Mouse (Mus musculus) macrophage (primary cell): ENCODE data around the gene Gps2. TPM values are rescaled to one million over a fixed set of nuclear protein-coding genes. Genes with fewer than 3 reads are reported as not detected.
"Not testable (repeated sequence)": the region's sequence is repeated elsewhere in the genome, so short reads cannot be mapped to it uniquely, and the experiment has no call there.

Experiments used
- H3K27ac ChIP-seq: fragments of 350-480 bp; formaldehyde crosslinking; 2 replicates; pipeline ENCODE4 v1.9.0; 2021
- H3K36me3 ChIP-seq: fragments of 350-480 bp; formaldehyde crosslinking; 2 replicates; pipeline ENCODE4 v1.9.0; 2021; ENCODE audit errors: inconsistent target
- H3K4me3 ChIP-seq: fragments of 350-480 bp; formaldehyde crosslinking; 2 replicates; pipeline ENCODE4 v1.9.0; 2021; ENCODE audit errors: inconsistent target
- H3K79me2 ChIP-seq: fragments of 350-480 bp; formaldehyde crosslinking; 2 replicates; pipeline ENCODE4 v1.9.0; 2021; ENCODE audit errors: inconsistent target
- WGBS: methylation state at CpG from one replicate; pipeline ENCODE4 v1.1.7; 2026; ENCODE audit warnings: inconsistent platforms; ENCODE audit not compliant: missing documents; 5-methylcytosine and 5-hydroxymethylcytosine counted together
- polyA plus RNA-seq: library from polyadenylated mRNA; stranded (reverse); fragments of 250-400 nt; gene quantifications from 3 replicates; pipeline ENCODE4 v1.2.4, GENCODE M21; 2018; ENCODE audit warnings: inconsistent platforms

Gene Gps2
- polyA plus RNA-seq, 1 experiment from 2014 or later: 74.1 TPM

DNA sequence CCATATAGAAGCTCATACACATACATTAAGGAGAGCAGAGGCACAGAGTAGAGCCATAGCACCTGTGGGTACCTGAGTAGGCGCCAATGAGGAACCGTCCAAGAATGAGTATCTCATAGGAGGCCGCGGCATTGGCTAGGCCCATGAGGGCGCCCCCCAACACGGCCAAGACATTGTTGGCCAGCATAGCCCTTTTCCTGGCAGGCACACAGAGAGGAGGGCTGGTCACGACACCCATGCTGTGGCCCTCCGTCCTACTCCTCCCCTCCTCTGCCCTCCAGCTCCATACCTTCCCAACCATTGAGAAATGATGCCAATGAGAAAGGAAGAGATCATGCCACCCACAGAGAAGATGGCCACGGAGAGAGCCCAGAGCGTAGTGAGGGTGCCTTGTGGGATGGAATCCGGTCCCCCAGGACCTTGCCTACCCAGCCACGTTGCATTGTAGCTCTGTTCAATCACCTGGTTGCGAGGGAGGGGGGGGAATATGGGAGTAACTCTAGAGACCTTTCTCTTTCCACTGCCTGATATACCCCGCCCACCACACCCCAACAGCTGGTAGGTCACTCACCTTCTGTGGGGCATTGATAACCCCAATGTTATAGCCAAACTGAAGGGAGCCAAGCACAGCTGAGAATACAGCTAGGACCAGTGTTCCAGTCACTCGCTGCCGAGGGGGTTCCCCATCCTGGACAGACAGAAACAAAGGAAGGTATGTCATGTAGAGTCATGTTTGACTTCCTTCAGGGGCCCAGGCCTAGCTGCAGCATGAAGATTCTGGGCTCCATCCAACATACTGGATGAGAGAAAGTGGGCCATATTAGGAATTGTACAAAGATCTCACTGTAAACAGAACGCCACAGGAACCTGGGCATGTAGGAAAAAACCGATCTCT is 32.6 kb downstream of the Gps2 start:
- no peak overlapping the region for H3K27ac ChIP-seq
- no peak overlapping the region for H3K4me3 ChIP-seq
- WGBS: 88% methylated on average over 18 of the region's 18 CpGs
- H3K79me2 ChIP-seq: no peaks in the 10 kb centered on the region
- no peaks in the 10 kb centered on the region for H3K36me3 ChIP-seq

GRCm38 (mm10) chr11:69947337-69948065 is 33.8 kb downstream of the Gps2 start:
- Histone ChIP-seq H3K79me2 (no peaks in the 10 kb centered on the region), H3K36me3 (no peaks in the 10 kb centered on the region), H3K4me3 (no peak overlapping the region), H3K27ac (no peak overlapping the region)
- WGBS: 29% methylated on average over 29 of the region's 29 CpGs

GRCm38 (mm10) chr11:69948066-69948762 is 34.5 kb downstream of the Gps2 start, which contains the start of gene Slc2a4:
Gene Slc2a4 (minus strand): TSS chr11:69948188.
- H3K79me2 ChIP-seq: no peaks in the 10 kb centered on the region
- 2% methylated on average over 29 of the region's 34 CpGs for WGBS
- H3K27ac ChIP-seq: no peak within 1 kb of the TSS
- peak within 1 kb of the TSS; percentile 1; the same call in 1 of the 2 replicates for H3K4me3 ChIP-seq
- no peaks in the 10 kb centered on the region for H3K36me3 ChIP-seq

DNA sequence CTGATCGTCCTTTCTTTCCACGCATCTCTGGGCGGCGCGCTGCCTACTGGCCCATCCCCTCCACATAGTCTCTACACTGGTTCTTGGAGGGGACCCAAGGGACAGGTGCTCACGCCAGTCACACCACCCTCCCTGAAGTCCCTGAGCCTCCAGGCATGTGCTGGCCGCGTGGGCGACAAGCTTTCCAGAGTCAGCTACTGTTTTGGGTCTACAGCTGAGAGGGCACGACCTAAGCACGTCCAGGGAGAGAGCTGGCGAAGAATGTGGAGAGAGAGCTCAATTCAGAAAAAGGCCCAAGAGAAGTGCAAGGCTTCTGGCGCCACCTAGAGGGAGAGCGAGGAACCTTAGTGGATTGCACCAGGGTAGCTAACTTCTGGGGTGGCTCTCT is 35.1 kb downstream of the Gps2 start:
- H3K36me3 ChIP-seq: no peaks in the 10 kb centered on the region
- H3K79me2 ChIP-seq: no peaks in the 10 kb centered on the region
- no peak overlapping the region for H3K27ac ChIP-seq
- 2% methylated on average over 13 of the region's 14 CpGs for WGBS
- peak overlapping the region; percentile 1; the same call in 1 of the 2 replicates for H3K4me3 ChIP-seq

- H3K79me2 ChIP-seq: no peaks in the 10 kb centered on the region
- no peak overlapping the region for H3K27ac ChIP-seq
- WGBS: 58% methylated on average over 4 of the region's 4 CpGs
- H3K4me3 ChIP-seq: no peak overlapping the region
- no peaks in the 10 kb centered on the region for H3K36me3 ChIP-seq
Observed at GRCm38 (mm10) chr11:69950807-69951459, 37.2 kb downstream of the Gps2 start.

DNA sequence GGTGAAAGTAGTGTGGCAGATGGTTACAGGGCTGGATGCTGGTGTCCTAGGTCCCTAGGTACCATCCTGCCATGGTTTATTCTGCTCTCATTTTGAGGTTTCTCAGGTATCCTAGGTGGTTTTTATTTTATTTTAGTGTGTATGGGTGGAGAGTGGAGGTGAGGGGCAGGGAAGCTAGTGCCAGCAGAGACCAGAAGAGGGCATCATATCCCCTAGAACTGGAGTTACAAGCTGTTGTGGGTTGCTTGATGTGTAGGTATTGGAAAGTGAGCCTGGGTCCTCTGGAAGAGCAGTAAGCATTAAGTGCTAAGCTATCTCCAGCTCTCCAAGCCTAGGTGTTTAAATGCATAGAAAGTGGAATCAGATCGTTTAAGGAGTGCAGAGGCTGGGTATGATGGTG is 38.6 kb downstream of the Gps2 start:
- no peak overlapping the region for H3K27ac ChIP-seq
- no peak overlapping the region for H3K4me3 ChIP-seq
- no peaks in the 10 kb centered on the region for H3K36me3 ChIP-seq
- WGBS: 45% methylated on average over 1 of the region's 1 CpGs
- no peaks in the 10 kb centered on the region for H3K79me2 ChIP-seq

GRCm38 (mm10) chr11:69953267-69953915 is 39.7 kb downstream of the Gps2 start:
- Histone ChIP-seq H3K36me3 (no peaks in the 10 kb centered on the region), H3K79me2 (no peaks in the 10 kb centered on the region), H3K27ac (no peak overlapping the region), H3K4me3 (no peak overlapping the region)
- 46% methylated on average over 9 of the region's 11 CpGs for WGBS

DNA sequence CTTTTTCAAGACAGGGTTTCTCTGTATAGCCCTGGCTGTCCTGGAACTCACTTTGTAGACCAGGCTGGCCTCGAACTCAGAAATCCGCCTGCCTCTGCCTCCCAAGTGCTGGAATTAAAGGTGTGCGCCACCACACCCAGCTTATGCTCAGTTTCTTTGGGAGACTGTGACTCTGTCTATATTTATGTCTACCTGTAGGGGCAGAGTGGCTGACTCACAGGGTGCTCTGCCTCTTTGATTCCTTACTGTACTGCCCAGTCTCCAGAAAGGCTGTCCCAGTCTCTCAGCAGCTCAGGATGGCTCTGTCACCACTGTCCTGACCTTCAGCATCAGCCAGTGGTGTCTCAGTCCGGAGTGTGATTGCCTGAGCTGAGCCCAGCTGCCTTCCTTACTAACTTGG is 41.9 kb downstream of the Gps2 start:
- H3K36me3 ChIP-seq, H3K4me3 ChIP-seq, H3K79me2 ChIP-seq, H3K27ac ChIP-seq: not testable (repeated sequence)
- 72% methylated on average over 2 of the region's 4 CpGs for WGBS

GRCm38 (mm10) chr11:69956218-69956617 is 42.5 kb downstream of the Gps2 start:
- no peak overlapping the region for H3K27ac ChIP-seq
- H3K36me3 ChIP-seq: no peaks in the 10 kb centered on the region
- H3K4me3 ChIP-seq: no peak overlapping the region
- no peaks in the 10 kb centered on the region for H3K79me2 ChIP-seq
- 100% methylated on average over 1 of the region's 1 CpGs for whole genome bisulfite sequencing

GRCm38 (mm10) chr11:69960616-69961015 is 46.9 kb downstream of the Gps2 start:
- Histone ChIP-seq H3K36me3 (no peaks in the 10 kb centered on the region), H3K79me2 (no peaks in the 10 kb centered on the region), H3K27ac (no peak overlapping the region), H3K4me3 (no peak overlapping the region)
- 69% methylated on average over 5 of the region's 5 CpGs for WGBS

- no peaks in the 10 kb centered on the region for H3K79me2 ChIP-seq
- no peaks in the 10 kb centered on the region for H3K36me3 ChIP-seq
- no peak overlapping the region for H3K27ac ChIP-seq
- H3K4me3 ChIP-seq: no peak overlapping the region
- 4% methylated on average over 5 of the region's 5 CpGs for WGBS
Observed at GRCm38 (mm10) chr11:69961841-69962240, 48.2 kb downstream of the Gps2 start.

DNA sequence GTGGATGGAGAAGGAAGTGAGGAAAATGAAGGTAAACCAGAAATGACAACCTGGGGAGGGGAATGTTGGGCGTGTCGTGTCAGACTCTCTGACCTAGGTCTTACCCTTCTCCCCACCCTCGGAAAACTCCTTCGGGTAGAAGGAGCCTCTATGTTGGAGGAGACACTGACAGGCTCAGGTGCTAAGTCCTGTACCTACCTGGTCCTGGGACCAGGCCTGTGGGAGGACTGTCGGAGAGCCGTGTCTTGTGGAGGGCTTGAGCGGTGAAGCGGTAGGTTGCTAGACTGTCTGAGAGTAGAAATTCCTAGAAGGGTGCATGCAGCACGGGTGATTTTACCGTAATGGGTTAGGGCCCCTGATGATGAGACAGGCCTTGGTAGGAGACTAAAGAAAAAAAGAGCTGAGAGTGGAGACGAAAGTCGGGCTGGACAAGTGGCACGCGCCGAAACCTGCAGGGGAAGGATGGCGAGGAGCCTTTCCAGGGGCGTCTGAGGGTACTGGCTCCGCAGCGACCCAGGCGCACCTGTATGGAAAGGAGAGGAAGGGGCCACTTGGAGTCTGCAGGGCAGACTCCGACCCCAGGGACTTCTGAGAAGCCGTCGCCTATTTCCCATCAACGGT is 51.1 kb downstream of the Gps2 start, which contains the start of gene Cldn7:
Gene Cldn7 (plus strand): TSS at position 130 of the 621 bp plus-strand sequence.
- no peak within 1 kb of the TSS for H3K27ac ChIP-seq
- no peaks in the 10 kb centered on the region for H3K79me2 ChIP-seq
- 42% methylated on average over 24 of the region's 24 CpGs for WGBS
- no peak within 1 kb of the TSS for H3K4me3 ChIP-seq
- peaks cover 15% of the 10 kb centered on the region; the same call in 1 of the 2 replicates for H3K36me3 ChIP-seq

- Histone ChIP-seq H3K27ac (no peak overlapping the region), H3K79me2 (no peaks in the 10 kb centered on the region), H3K36me3 (peaks cover 19% of the 10 kb centered on the region; the same call in 1 of the 2 replicates), H3K4me3 (no peak overlapping the region)
- WGBS: 9% methylated on average over 48 of the region's 49 CpGs
Observed at GRCm38 (mm10) chr11:69965271-69966005, 51.8 kb downstream of the Gps2 start.
